Comparison of ENCODE assay signal across 16 mouse cellular contexts in genomic region chr15:10898309-10898708, GRCm38 (mm10). TPM values are rescaled to one million over a fixed set of nuclear protein-coding genes. Genes with fewer than 3 reads are reported as not detected.
DNase-seq lines count a peak whose midpoint lies in the region; ATAC-seq and TF ChIP-seq lines count a peak whose summit lies in the region.
"Had no signal": no experiment of that assay in that cellular context is flagged by ENCODE, and none has a peak within 500 bp of the region (broad histone marks: within the 10 kb centered on the region; RNA-seq: fewer than 3 reads in every experiment).

No protein-coding gene starts in this region.

- no peak overlapping the region for H3K4me2 ChIP-seq in kidney, postnatal 0 days (ENCODE audit: low read length)
- no peak overlapping the region for H3K4me2 ChIP-seq in hindbrain, embryonic 16.5 days (ENCODE audit: low read length)
- H3K4me2 ChIP-seq: heart, embryonic 11.5 days; hindbrain, embryonic 14.5 days; intestine, embryonic 15.5 days had no signal

- H3K4me1 ChIP-seq in kidney, postnatal 0 days (replicated peaks; ENCODE audit: insufficient read depth, low read length) = peaks cover 4% of the 10 kb centered on the region; the same call in 1 of the 2 replicates
- H3K4me1 ChIP-seq in kidney, adult 2 months (ENCODE audit: control insufficient read depth, insufficient read depth, low read length) = no peaks in the 10 kb centered on the region
- H3K4me1 ChIP-seq in embryonic facial prominence, embryonic 10.5 days = peaks cover 8% of the 10 kb centered on the region; the same call in 1 of the 2 replicates
- H3K4me1 ChIP-seq in hindbrain, embryonic 16.5 days (ENCODE audit: control insufficient read depth, insufficient read depth, low read depth, low read length) = no peaks in the 10 kb centered on the region
- H3K4me1 ChIP-seq: intestine, embryonic 15.5 days; midbrain, embryonic 10.5 days had no signal

- H3K36me3 ChIP-seq in kidney, postnatal 0 days (ENCODE audit: insufficient read depth, low read length) = no peaks in the 10 kb centered on the region
- H3K36me3 ChIP-seq in kidney, adult 2 months (ENCODE audit: control insufficient read depth, insufficient read depth, low read length) = no peaks in the 10 kb centered on the region
- no peaks in the 10 kb centered on the region for H3K36me3 ChIP-seq in embryonic facial prominence, embryonic 10.5 days (replicated peaks)
- H3K36me3 ChIP-seq in hindbrain, embryonic 16.5 days (ENCODE audit: control insufficient read depth, insufficient read depth, low read length) = no peaks in the 10 kb centered on the region
- H3K36me3 ChIP-seq: intestine, embryonic 15.5 days; midbrain, embryonic 10.5 days had no signal

- H3K9ac ChIP-seq in kidney, postnatal 0 days (ENCODE audit: low read depth, low read length) = no peak overlapping the region
- no peak overlapping the region for H3K9ac ChIP-seq in hindbrain, embryonic 16.5 days (ENCODE audit: low read depth, low read length)
- H3K9ac ChIP-seq: hindbrain, embryonic 14.5 days; intestine, embryonic 15.5 days; liver, postnatal 0 days had no signal

- no peak for ATAC-seq in kidney, postnatal 0 days (replicated peaks; ENCODE audit: low FRiP score, low read depth)
- peak; percentile 78 for ATAC-seq in Patski
- no peak for ATAC-seq in hindbrain, embryonic 16.5 days
- ATAC-seq: intestine, embryonic 15.5 days; liver, postnatal 0 days had no signal

- WGBS in kidney, postnatal 0 days = 62% methylated on average over 5 of the region's 5 CpGs
- 81% methylated on average over 5 of the region's 5 CpGs for WGBS in kidney, adult 2 months
- 84% methylated on average over 5 of the region's 5 CpGs for WGBS in embryonic facial prominence, embryonic 10.5 days
- WGBS in hindbrain, embryonic 16.5 days = 86% methylated on average over 5 of the region's 5 CpGs

- CTCF ChIA-PET in Patski (lab: Charles Lee) = interaction anchor here (1.1 to 1.4 kb wide), 2 partner anchors 21 to 412 kb away, joined by 3 read pairs; partner anchors contain the start of genes Brix1 and Rad1

- H3K9me3 ChIP-seq in kidney, postnatal 0 days (replicated peaks; ENCODE audit: low read length) = no peaks in the 10 kb centered on the region
- no peaks in the 10 kb centered on the region for H3K9me3 ChIP-seq in embryonic facial prominence, embryonic 10.5 days
- no peaks in the 10 kb centered on the region for H3K9me3 ChIP-seq in hindbrain, embryonic 16.5 days (ENCODE audit: control insufficient read depth, low read length)
- H3K9me3 ChIP-seq: intestine, embryonic 15.5 days; midbrain, embryonic 10.5 days had no signal

- TF ChIP-seq POLR2A in kidney, adult 2 months (IDR thresholded peaks at IDR 0.05; ENCODE audit: low read depth, low read length) = no peak

- DNase-seq in kidney, postnatal 0 days (ENCODE audit: low spot score) = peak; percentile 33
- DNase-seq in kidney, adult 2 months = no peak
- peak; percentile 53 for DNase-seq in Patski (ENCODE audit: low read depth, low spot score)
- peak; percentile 20 for DNase-seq in embryonic facial prominence, embryonic 10.5 days (ENCODE audit: low spot score)
- no peak for DNase-seq in urinary bladder, postnatal 10 days (ENCODE audit: low spot score)
- no peak for DNase-seq in right cerebral cortex, postnatal 36 days (ENCODE audit: low spot score in 2 of 2)
- DNase-seq: cerebellum, adult 8-10 months; heart, postnatal 14 days; liver, postnatal 0 days; lung, postnatal 36 days; thymus, postnatal 25 days had no signal

- in situ Hi-C loops in Patski (cut with MboI; ENCODE audit: low pct_unique_long_range_greater_than_20kb) = no loop called here

- H3K4me3 ChIP-seq in kidney, postnatal 0 days (replicated peaks; ENCODE audit: low read depth, low read length) = no peak overlapping the region
- no peak overlapping the region for H3K4me3 ChIP-seq in kidney, adult 2 months (ENCODE audit: insufficient read depth, low read depth, low read length)
- no peak overlapping the region for H3K4me3 ChIP-seq in embryonic facial prominence, embryonic 10.5 days
- no peak overlapping the region for H3K4me3 ChIP-seq in hindbrain, embryonic 16.5 days (ENCODE audit: low read length)
- H3K4me3 ChIP-seq: intestine, embryonic 15.5 days; midbrain, embryonic 10.5 days had no signal

- no peak overlapping the region for H3K27ac ChIP-seq in kidney, postnatal 0 days
- no peak overlapping the region for H3K27ac ChIP-seq in kidney, adult 2 months (ENCODE audit: insufficient read depth, low read depth, low read length)
- peak overlapping the region; percentile 19 for H3K27ac ChIP-seq in embryonic facial prominence, embryonic 10.5 days (replicated peaks)
- H3K27ac ChIP-seq in hindbrain, embryonic 16.5 days (ENCODE audit: low read depth, low read length) = no peak overlapping the region
- H3K27ac ChIP-seq: hindbrain, embryonic 14.5 days; intestine, embryonic 15.5 days; midbrain, embryonic 10.5 days had no signal

- no peak for TF ChIP-seq CTCF in kidney, postnatal 0 days (IDR thresholded peaks at IDR 0.05; ENCODE audit: low read depth)
- no peak for TF ChIP-seq CTCF in kidney, adult 2 months (conservative IDR thresholded peaks at IDR 0.05; ENCODE audit: insufficient read depth, insufficient read length, low read depth, low read length)
- no peak for TF ChIP-seq CTCF in Patski (IDR thresholded peaks at IDR 0.05)

- POLR2A ChIA-PET in Patski (lab: Charles Lee) = no interaction called here

- no peaks in the 10 kb centered on the region for H3K27me3 ChIP-seq in kidney, postnatal 0 days (ENCODE audit: insufficient read depth, low read length)
- no peaks in the 10 kb centered on the region for H3K27me3 ChIP-seq in kidney, adult 2 months (replicated peaks; ENCODE audit: control insufficient read depth, insufficient read depth, low read length)
- H3K27me3 ChIP-seq in Patski = no peaks in the 10 kb centered on the region
- no peaks in the 10 kb centered on the region for H3K27me3 ChIP-seq in embryonic facial prominence, embryonic 10.5 days (replicated peaks; ENCODE audit: low read depth, poor library complexity, severe bottlenecking)
- no peaks in the 10 kb centered on the region for H3K27me3 ChIP-seq in hindbrain, embryonic 16.5 days (replicated peaks; ENCODE audit: control insufficient read depth, insufficient read depth, low read length)
- H3K27me3 ChIP-seq: intestine, embryonic 15.5 days had no signal

RNA-seq across cellular contexts. Expression of gene C1qtnf3, which starts 53.8 kb away (rescaled TPM):
- polyA plus RNA-seq in kidney, postnatal 0 days (2015; fragmentation: Nextera tagmentation; extraction: Ambion mirVana) = 20.1 and 24.0 TPM in 2 replicates
- 22.3 and 22.4 TPM in 2 replicates for polyA plus RNA-seq in kidney, adult 2 months (2012; rRNA removed)
- 0.05 TPM for polyA plus RNA-seq in Patski (2021)
- 0.26 and 0.27 TPM in 2 replicates for polyA plus RNA-seq in embryonic facial prominence, embryonic 10.5 days (2016; fragmentation: Nextera tagmentation; extraction: Ambion mirVana)
- 1.7 and 8.2 TPM in 2 replicates for polyA plus RNA-seq in hindbrain, embryonic 16.5 days (2015; fragmentation: Nextera tagmentation; extraction: Ambion mirVana)

Comparison
In these comparisons a context has a peak if more than half of its experiments do, and no peak if none do; other contexts are left out.
1. DNase-seq: peak in kidney, postnatal 0 days (single experiment), Patski (single experiment) and embryonic facial prominence, embryonic 10.5 days (single experiment); none in kidney, adult 2 months (single experiment), urinary bladder, postnatal 10 days (single experiment) and right cerebral cortex, postnatal 36 days (0 of 2).